Mouse (Mus musculus) gastrocnemius, adult 18-20 months (tissue): ENCODE results near the gene Slc44a1. TPM values are rescaled to one million over a fixed set of nuclear protein-coding genes. Genes with fewer than 3 reads are reported as not detected.

Experiments used
- DNase-seq: peaks from one replicate; pipeline ENCODE4 v3.0.0; 2021; ENCODE audit warnings: low spot score
- total RNA-seq, 2 experiments: library from RNA; stranded (reverse); gene quantifications; 2 replicates each; pipeline ENCODE4 v1.2.3; 2021

The Slc44a1 gene
- total RNA-seq, 2 experiments from 2014 or later, result 15.8 to 22.5 TPM

DNA sequence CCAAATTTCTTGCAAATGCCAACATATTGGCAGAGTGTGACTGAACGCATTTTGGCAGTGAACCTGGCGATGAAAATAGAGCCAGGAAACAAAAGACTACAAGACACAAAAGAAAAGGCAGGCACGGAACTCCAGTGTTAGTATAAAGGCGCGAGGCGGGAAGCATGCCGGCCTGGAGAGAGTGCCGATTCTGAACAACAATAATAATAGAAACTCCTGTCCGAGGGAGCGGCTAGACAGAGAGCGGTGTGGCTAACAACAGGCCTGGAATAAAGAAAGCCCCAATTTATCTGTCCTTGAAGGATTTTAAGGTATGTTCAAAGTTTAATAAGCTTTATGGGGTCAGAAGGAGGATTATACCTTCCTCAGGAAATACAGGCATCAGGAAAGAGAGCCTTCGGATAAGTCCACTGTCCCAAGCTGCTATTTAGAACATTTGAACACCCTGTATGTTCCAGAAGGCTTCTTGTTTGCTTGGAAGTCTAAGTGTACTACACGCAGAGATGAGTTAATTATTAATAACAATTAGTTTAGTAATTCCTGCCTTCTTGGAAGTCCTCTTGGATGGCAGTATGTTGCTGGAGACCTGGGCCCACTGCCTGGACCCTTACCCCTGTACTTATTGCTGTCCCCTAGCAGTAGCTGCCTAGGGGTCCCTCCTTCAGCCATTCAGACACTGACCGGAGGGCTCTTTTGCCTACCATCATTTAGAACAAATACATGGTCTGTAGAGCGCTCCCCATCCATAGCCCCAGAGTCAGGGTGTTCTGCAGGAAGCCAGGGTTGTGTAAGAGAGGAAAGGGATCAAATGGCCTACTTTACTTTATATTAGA, 156.1 kb downstream of the Slc44a1 start:
- no peak for DNase-seq

DNA sequence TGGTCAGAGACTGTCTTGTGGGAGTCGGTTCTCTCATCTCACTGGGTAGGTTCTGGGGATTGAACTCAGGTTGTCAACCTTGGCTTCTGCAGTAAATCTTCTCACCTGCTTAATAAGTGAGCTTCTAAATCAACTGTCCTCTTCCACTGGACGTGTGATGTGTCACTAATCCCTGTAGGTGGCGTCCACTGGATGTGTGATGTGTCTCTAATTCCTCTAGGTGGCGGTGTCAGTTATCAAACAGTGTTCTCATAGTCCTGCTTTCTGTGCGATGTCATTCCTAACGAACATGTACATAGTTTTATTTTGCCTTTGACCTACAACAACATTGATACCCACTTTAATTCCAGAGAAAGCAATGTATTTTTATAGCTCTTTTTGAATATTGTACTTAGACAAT, 160.2 kb downstream of the Slc44a1 start:
- DNase-seq, result peak; percentile 33

DNA sequence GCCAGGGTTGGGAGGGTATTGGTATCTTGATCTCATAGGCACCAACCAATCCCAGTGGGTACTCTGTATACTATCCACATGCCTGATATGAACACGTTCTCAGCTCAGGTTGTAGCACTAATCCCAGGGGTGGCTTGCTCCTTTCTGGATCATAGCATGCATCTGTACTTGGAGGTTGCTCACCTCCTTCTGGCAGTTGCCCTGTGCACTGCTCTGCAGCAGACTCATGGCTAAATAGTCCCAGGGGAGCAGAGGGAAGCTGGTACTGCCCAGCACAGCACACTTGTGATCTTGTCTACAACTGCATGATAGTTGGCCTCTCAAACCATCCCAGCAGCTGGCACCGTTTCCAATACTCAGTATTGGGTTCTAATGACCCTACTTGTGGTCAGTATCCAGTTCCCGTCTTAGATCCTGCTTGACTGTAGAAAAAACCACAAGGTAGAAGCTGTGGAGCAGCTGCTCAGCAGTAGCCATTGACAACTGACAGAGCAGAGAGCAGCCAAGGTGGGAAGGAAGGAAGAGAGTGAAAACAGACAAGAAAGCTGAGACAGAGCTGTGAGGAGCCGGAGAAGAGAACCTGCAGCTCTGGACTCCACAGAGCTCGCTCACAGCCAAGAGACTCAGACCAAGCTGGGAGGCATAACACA, 174.5 kb downstream of the Slc44a1 start:
- no peak for DNase-seq

DNA sequence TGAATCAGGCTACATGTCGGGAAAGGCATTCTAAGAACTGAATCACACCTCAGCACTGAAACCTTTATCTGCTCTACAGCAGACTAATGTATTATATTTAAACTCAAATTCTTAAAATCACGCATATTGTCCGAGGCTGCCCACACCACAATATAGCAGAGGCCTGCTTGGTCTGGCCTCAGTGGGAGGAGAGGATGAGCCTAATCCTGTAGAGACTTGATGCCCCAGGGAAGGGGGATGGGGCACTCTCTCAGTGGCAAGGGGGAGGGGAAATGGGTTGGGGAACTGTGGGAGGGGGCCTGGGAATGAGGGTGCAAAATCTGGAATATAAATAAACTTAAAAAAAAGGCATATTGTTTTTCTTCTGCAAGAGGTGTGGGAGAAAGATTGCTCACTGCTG, 177.8 kb downstream of the Slc44a1 start:
- no peak for DNase-seq

DNA sequence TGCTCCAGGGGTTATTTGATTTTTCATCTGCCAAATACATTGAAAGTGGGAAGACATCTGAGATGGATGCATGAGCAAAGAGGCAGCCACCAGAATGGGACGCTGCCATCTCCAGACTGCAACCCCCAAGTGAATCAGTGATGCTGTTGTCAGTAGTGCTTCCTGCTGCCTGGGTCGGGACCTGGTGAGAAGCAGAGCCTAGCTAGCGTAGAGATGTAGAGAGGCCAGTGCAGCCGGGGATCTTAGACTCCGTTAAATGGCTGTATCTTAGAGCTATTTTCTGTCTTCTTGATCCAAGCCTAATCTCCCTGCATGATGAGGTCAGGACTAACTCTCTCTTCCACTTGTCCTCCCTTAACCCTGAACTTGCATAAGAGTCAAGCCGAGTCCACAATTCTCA, 179.9 kb downstream of the Slc44a1 start:
- no peak for DNase-seq

DNA sequence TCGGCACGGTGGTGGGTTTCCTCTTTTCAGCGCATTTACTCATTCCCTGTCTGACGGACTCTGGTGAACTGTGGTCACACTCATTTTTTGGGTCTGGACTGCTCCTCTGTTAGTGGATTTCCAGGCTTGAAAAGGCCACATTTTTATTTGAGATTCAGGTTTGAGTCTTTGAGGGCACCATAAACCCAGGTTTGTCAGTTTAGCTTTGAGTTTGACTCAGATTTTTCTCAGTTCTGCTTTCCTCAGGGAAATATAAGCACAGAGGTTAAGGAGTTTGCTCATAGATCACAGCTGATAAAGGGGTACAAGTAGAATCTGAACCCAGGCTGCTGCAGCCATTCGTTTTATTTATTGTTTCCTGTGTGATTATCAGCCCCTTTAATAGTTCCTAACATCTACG, 180.9 kb downstream of the Slc44a1 start:
- DNase-seq, result no peak

DNA sequence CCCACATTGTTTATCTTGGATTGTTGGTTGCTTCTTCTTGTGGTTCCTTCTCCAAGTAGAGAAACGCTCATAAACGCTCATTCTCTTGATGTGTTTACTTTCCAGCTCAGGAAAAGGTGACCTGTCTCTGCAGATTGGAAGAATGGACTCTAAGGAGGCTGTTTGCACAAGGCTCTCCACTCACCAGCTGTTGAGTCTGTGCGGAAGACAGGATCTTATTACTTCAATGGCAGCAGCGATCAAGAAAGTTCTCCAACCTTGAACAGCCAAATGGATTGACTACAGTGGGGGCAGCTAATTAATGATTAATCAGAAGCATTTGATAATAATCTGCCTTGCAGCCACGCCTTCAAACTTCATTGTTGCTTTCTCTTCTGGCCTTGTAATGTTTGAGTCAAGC, 181.3 kb downstream of the Slc44a1 start:
- no peak for DNase-seq

DNA sequence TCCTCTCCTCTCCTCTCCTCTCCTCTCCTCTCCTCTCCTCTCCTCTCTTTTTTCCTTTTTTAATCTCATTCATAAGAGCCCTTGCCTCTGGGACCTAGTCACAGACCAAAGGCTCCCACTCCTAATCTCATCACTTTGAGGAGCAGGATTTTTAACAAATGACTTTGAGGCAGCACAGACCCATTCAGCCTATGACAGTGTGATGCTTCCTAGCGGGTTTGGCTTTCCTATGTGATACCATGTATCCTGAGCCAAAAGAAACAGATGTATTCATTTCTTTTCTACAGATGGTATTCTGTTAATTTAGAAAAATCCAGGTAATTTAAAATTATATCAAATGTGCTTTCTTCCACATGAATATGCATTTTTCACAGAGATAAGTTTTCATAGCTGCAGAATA, 183.5 kb downstream of the Slc44a1 start:
- DNase-seq, result no peak

DNA sequence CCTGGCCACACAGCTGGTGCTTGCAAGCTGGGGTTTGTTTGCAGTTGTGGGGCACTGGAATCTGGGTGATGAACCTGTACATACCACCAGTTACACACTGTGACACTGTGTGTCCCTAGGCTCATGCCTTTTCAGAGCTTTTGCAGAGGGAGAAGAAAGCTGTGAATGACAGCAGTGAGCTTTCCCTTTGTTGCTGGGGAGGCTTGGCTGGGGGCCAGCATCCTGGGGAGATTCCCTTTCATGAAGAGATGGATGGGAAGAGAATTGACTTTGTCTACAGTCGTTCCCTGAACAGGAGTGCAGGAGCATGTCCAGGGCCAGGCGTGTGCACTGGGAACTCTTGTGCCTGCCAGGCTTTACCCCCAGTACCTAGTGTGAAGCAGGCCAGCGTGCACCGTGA, 184.6 kb downstream of the Slc44a1 start:
- no peak for DNase-seq

DNA sequence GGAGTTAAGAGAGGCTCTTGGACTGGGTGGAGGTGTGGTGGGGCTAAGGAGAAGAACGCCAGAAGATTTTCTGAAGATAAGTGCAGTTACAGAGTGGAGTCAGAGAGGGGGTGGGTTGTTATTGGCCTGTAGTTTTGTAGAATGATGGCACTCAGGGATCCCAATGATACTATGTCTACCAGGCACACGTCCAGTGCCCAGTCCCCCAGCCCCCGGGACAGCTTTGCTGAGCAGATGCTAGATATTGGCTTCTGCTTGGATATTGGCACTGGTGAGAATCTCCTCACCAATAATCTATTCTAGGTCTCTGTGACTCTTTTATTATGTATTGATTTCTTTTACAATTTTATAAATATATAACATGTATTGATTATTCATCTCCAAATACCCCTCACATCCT, 185.1 kb downstream of the Slc44a1 start:
- no peak for DNase-seq

DNA sequence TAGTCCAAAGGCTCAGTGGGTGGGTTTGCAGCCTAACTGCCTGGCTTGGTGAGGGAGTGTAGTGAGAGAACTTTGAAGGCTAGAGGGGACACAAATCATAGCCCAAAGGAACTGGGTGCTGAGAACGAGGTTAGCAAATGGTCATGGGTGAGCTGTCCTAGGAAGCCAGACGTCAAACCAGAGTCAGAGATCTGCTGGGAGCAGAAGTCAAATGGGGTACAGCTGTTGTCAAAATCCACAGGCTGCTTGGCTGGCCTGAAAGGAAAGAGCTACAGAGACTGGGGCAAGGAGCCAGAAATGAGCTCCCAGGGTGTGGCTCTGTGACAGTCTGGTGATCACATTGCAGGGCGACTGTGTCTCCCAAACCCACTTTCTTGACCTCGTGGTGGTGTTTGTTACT, 188.7 kb downstream of the Slc44a1 start:
- peak; percentile 87 for DNase-seq

DNA sequence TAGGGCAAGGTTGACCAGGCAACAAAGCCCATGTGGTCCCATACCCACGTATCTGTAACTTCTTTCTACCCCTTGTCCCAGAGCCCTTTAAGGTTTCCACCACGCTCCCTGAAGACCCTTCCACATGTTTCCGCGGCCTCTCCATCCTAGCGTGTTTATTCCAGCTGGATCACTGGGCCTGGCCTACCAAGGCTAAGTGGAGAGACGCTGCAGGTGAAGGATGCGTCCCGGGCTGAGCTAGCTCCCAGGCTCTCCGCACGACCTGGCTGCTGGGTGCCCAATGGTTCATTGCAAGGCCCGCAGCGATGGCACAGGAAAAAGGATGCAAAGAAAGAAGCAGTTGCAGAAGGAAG, 190.7 kb downstream of the Slc44a1 start:
- DNase-seq, result no peak

DNA sequence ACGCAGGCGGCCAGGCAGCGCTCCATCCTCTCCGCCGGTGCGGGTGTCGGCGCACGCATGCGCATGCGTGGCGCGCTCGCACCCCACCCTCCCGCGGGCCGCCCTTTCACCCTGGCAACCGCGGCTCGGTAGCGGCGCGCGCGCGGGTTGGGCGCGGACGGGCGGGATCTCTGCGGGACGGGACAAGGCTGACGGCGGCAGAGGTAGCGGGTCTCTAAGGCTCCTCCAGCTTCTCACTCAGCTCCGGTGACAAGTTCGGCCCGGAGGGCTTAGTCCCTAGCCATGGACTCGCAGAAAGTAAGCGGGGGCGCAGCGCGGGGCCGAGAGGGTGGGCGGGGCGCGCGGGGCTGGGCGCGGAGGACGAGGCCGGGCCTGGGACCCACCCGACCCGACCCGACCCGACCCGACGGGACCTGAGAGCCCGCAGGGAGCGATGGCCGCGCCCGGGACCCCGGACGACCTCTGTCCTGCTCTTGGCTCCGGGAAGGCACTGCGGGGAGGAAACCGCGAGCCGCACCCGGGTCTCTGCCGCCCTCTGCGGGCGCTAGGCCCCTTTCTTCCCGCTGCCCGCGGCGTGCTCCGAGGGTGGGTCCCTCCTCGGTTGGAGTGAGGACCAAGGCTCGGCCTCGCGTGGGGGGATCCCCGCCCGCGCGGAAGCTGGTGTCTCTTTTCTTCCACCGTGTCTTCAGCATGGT, 191.2 kb downstream of the Slc44a1 start, which contains the start of gene Fsd1l:
Gene Fsd1l (plus strand): TSS at position 156 of the 695 bp plus-strand sequence.
- peak; percentile 70 for DNase-seq

DNA sequence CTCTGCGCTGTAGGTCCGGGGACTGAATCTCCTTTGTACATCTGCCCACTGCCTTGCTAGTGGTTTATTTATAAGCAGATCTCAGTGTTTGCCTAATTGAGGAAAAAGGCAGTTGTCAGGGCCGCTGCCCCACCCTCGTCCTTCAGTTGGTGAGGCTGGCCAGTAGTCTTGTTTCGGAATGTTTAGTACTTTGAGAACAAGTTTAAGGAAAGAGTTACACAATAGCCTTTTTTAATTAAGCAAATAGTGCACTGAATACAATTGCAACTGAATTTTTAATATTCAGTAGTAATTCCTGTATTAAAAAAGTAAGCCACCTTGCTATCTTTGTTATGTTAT, 191.8 kb downstream of the Slc44a1 start:
- DNase-seq, result no peak

DNA sequence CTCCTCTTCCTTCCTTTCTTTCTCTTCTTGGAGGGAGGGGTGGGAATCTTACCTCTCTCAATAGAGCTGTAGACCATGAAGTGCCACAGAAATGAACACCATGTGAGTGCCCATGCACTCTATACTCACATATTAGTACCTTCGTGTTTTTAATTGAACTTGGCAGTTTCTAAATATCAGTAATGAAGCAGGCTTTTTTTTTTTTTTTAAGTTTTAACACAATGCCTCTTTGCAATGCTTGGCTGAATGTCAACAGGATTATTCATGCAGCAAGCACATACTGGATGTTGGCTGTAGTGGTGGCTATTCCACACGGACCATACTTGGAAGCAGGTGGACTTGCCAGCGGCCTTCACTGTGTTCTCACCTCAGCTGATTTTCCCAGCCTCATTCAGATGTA, 195.1 kb downstream of the Slc44a1 start:
- no peak for DNase-seq

DNA sequence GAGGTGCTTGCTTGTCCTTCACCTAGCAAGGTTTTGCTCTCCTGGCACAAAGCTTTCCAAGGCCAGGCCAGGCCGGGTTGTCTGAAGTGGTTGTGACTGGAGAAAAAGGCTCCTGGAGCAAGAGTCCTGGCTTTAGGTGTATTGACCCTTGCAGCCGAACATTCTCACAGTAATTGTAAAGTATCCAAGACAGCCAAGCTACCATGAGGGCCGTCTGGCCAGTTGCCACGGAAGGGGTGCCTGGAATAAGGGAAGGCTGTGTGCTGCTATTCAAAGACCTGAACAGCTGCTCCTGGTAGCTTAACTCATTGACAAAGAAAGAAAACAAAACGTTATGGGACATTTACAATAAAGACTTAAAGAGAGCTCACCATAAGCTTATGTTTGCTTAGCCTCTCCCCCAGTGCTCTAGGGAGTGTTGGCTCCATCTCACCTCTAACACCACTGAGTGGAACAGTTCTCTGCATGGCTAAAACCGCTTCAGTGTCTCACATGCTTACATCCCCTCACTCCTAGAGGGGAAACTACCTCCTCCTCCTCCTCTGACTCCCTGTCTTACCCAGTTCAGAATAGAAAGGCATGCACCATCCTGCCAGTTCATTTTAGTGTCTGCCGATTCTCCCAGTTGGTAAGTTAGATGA, 197.2 kb downstream of the Slc44a1 start:
- no peak for DNase-seq

DNA sequence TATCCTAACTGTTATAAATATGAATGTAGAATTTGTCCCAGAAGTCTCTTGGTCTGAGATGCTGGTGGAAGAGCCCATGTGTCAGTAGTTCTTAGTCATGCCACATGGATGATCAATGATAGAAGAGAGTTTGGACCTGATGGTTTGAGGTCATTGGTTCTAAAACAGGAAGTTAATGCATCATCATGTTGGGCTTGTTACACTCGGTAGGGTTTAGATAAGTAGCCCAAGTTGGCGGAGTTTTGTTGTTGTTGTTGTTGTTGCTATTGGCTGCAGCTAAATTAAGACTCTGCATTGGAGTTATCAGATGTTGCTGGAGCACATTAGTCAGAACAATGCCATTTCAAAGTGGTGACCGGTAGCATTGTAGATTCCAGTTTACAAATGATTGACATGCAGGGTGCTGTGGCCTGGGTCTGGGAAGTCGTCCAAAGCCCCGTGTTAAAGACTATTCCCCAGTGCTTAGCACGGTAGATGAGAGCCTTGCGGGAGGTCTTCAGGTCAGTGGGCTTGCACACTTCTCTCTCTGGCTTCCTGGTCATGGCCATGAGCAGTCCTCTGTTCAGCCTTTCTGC, 198.4 kb downstream of the Slc44a1 start:
- DNase-seq, result no peak

DNA sequence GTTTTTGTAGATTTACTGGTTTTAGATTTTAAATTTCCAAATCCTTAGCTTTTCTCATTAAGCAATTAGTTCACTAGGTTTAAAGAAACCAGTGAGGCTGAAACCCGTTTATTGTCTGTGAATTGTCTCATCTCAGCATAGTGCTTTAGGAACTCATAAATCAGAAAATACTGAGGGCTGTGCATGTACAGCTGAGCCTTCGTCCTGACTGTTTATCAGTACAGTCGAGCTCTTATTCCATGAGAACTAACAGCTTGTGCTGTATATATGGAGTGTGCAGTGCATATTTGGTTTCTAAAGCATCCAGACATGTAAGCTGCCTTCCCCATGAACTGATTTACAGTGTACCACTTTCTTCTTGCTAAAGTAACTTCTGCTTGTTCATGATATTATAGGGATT, 217.8 kb downstream of the Slc44a1 start:
- DNase-seq, result no peak

DNA sequence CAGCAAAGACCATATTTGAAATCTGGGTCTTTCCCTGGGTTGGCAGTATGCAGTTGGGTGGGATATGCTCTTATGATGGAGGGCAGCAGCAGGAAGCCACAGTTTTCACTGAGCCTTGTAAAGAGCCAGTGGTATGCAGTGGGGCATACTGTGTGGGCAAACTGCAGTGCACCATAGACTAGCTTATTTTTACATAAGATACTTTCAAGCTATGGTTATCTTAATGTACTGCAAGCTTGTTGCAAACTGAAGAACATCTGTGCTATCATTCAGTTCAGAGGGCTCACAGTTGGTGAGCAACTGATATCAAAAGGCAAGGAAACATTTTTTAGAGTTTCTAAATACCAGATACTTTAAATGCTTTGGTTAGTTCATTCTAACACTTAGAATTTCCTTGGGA, 220.5 kb downstream of the Slc44a1 start:
- DNase-seq, result no peak
